Mouse (Mus musculus): Measurements from ENCODE around the gene Ptprm.

- TF ChIP-seq CTCF (IDR thresholded peaks at IDR 0.05 in 2 of 3, conservative IDR thresholded peaks at IDR 0.05 in 1 of 3; ENCODE audit: control insufficient read depth in 1 of 3, insufficient read depth in 1 of 3, low read depth in 2 of 3, low read length in 3 of 3, poor library complexity in 1 of 3, severe bottlenecking in 1 of 3) (no peak), POLR2A (IDR thresholded peaks at IDR 0.05; ENCODE audit: control insufficient read depth in 1 of 2, insufficient read depth in 1 of 2, low read depth in 1 of 2, low read length in 2 of 2, poor library complexity in 1 of 2) (no peak), ETS1 (IDR thresholded peaks at IDR 0.05; ENCODE audit: low read depth, low read length) (no peak), E2F4 (IDR thresholded peaks at IDR 0.05; ENCODE audit: borderline replicate concordance, low read depth, low read length) (no peak), POLR2AphosphoS2 (IDR thresholded peaks at IDR 0.05; ENCODE audit: low read length) (no peak), EP300 (IDR thresholded peaks at IDR 0.05; ENCODE audit: low read depth in 1 of 2, low read length in 2 of 2) (no peak), KAT2A (conservative IDR thresholded peaks at IDR 0.05; ENCODE audit: low read depth, low read length) (no peak), RAD21 (IDR thresholded peaks at IDR 0.05; ENCODE audit: low read depth, low read length) (no peak), NELFE (IDR thresholded peaks at IDR 0.05; ENCODE audit: low read depth, low read length) (no peak)
Observed at GRCm38 (mm10) chr17:67266270-67266669, 88.0 kb downstream of the Ptprm start.
